Mouse (Mus musculus) adipocyte (in vitro differentiated cells): ENCODE data around the gene 1700023F06Rik.

Source experiments
- DNase-seq: peaks from one replicate; pipeline ENCODE4 v3.0.0-alpha.2; 2016; ENCODE audit warnings: low spot score

The 1700023F06Rik gene

DNA sequence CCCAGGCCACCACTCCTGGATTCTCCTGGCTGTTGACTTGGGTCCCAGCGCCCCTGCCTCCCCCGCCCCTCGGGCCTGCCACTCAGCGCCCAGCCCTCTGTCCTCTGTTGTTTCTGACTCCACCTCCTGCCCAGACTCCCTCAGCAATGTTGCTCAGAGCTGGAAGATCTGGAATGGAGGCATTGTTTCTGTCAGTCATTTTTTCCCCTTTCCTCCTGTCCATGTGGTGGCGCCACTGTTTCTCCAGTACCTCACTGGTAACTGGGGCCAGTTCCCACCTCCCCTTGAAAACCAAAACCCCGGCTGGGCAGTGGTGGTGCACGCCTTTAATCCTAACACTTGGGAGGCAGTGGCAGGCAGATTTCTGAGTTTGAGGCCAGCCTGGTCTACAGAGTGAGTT, 46.9 kb downstream of the 1700023F06Rik start:
- DNase-seq: no peak

DNA sequence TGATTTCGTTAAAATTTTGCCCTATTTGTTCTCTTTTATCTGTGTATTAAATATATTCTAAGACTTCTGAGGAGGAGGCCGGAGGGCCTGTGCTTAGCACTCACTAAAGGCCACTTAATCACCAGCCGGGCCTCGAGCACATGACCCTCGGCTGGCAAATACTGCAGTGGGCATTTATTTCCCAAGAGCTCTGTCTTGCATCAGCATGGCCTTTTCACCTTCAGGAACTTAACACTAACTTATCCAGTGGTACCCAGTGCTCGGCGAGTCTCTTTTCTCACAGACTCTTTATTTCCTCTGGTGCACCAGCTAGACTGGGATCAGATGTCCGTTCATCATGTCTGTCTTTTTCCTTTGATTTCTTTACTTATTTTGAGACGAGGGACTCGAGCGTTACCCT, 47.6 kb downstream of the 1700023F06Rik start:
- DNase-seq: peak; percentile 45

DNA sequence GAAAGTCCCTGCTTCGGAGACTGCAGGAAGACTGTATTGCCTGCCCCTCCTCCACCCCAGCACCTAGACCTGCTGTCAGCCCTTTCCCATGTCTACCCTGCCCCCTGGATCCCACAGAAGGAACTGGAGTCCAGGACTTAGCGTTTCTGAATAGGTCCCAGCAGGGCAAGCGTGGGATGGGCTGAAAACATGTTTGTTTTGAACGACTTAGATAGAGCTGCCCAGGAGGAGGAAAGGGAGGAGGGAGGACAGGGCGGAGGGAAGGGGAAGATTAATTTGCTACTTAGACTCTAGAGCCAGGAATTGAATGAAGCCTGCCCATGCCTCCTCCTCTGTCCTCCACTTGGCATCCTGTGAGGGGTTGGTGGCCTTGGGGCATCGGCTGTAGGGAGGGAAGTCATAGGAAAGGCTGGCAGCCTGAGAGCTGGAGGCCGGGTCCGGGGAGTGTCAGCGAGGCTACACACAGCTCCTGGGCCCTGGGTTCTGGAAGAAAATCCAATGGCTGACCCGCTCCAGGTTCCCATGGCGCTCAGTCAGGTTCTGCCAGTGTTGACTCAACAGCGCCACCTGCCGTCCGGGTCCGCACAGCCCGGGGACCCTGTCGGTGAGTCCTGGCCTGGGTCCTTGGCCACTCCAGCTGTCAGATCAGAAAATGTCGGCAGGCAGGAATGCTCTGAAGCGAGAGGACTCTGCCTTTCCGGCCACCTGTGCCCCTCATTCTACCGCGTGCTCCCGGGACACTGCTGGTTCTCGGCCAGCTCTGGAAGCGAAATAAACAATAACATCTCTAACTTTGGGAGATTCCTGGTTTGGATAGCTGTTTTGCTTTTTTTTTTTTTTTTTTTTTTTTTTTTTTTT, 49.5 kb downstream of the 1700023F06Rik start:
- DNase-seq: peak; percentile 97

DNA sequence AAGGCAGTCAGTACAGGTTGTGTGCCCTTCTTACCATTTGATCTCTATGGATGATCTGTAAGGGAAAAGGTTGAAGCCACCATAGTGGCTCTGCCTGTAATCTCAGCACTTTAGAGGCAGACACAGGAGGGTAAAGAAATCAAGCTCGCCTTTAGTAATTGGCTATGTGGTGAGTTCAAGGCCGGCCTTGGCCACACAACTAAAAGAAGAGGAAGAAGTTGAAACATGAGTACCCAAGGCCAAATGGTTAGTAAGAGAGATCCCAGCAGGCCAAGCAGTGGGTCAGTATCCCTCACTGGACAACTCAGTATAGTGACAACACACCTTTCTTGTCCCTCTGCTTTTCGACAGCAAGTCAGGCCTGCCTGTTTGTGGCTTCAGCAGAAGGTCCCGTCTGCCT, 58.6 kb downstream of the 1700023F06Rik start:
- DNase-seq: no peak
